Mouse (Mus musculus): ENCODE measurements around the gene Hoxa6. TPM values are rescaled to one million over a fixed set of nuclear protein-coding genes. Genes with fewer than 3 reads are reported as not detected.

The Hoxa6 gene
- polyA plus RNA-seq, 1 experiment = 0.96 TPM

DNA sequence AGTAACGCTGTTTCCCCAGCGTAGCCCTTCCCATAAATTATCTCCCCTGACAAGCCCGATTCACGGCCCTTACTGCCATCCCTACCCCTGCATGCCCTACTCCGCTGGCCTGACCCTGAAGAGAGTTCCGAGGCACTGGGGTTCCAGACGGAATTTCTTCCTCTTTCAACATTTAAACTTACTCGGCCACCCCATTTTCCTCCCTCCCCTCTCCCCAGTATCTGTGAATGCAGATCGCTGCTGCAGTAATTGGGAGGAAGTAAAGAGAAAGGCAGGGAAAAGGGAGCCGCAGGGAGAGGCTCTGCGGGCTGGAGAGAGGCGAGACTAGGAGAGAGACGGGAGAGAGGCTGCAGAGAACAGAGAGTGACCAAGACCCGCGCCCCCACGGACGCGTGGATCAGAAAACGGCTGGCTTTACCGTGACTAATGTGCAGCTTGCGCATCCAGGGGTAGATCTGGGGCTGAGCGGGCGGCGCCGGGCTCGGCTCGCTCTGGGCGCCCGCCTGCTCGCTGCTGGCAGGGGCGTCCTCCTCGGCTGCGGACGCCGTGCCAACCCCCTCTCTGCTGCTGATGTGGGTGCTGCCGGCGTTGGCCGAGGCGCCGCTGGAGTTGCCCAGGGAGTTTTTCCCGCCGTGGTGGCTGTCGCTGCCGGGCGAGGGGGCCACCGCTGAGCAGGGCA, 5.0 kb downstream of the Hoxa6 start:
- H3K27me3 ChIP-seq (ENCODE audit: control insufficient read depth, insufficient read depth, insufficient read length) = no peaks in the 10 kb centered on the region
- H3ac ChIP-seq (ENCODE audit: control insufficient read depth, insufficient read length, low read depth) = no peak overlapping the region
- peaks cover 46% of the 10 kb centered on the region for H3K36me3 ChIP-seq (ENCODE audit: control insufficient read depth, insufficient read depth)
- H3K4me3 ChIP-seq (ENCODE audit: insufficient read depth, poor library complexity, severe bottlenecking) = no peak overlapping the region
- TF ChIP-seq MAX (IDR thresholded peaks at IDR 0.05) (no peak), CTCF (IDR thresholded peaks at IDR 0.05; ENCODE audit: control insufficient read depth, insufficient read depth, insufficient read length) (no peak), FOSL1 (IDR thresholded peaks at IDR 0.05; ENCODE audit: insufficient read depth, low read length, poor library complexity, severe bottlenecking) (no peak), CEBPB (IDR thresholded peaks at IDR 0.05; ENCODE audit: low read depth) (no peak), MYOG (IDR thresholded peaks at IDR 0.05; ENCODE audit: control insufficient read depth, extremely low read depth, insufficient read length) (no peak), MYOD1 (IDR thresholded peaks at IDR 0.05; ENCODE audit: control insufficient read depth, insufficient read length, low read depth) (no peak), USF1 (IDR thresholded peaks at IDR 0.05; ENCODE audit: low read depth) (no peak)
- H3K79me3 ChIP-seq (ENCODE audit: low read depth) = peaks cover 2% of the 10 kb centered on the region
- H3K79me2 ChIP-seq (ENCODE audit: control insufficient read depth, insufficient read depth) = peaks cover 17% of the 10 kb centered on the region

DNA sequence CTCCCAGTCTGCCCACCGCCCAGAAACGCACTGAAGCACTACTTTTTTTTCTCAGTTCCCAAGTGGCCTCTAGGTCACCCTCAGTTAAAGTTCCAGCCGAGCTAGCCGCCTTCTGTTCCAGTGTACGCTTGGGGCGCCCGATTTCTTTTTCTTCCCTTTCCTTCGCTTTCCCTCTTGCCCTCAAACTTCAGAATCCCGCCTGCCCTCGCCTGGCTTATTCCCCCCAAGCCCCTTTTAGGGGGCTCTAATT, 5.5 kb downstream of the Hoxa6 start:
- H3K36me3 ChIP-seq (ENCODE audit: control insufficient read depth, insufficient read depth) = peaks cover 46% of the 10 kb centered on the region
- peaks cover 2% of the 10 kb centered on the region for H3K79me3 ChIP-seq (ENCODE audit: low read depth)
- no peak overlapping the region for H3ac ChIP-seq (ENCODE audit: control insufficient read depth, insufficient read length, low read depth)
- TF ChIP-seq MYOD1 (IDR thresholded peaks at IDR 0.05; ENCODE audit: control insufficient read depth, insufficient read length, low read depth) = no peak
- no peak for TF ChIP-seq MAX (IDR thresholded peaks at IDR 0.05)
- no peak for TF ChIP-seq FOSL1 (IDR thresholded peaks at IDR 0.05; ENCODE audit: insufficient read depth, low read length, poor library complexity, severe bottlenecking)
- TF ChIP-seq USF1 (IDR thresholded peaks at IDR 0.05; ENCODE audit: low read depth) = no peak
- TF ChIP-seq MYOG (IDR thresholded peaks at IDR 0.05; ENCODE audit: control insufficient read depth, extremely low read depth, insufficient read length) = no peak
- TF ChIP-seq CEBPB (IDR thresholded peaks at IDR 0.05; ENCODE audit: low read depth) = no peak
- H3K4me3 ChIP-seq (ENCODE audit: insufficient read depth, poor library complexity, severe bottlenecking) = no peak overlapping the region
- peaks cover 12% of the 10 kb centered on the region for H3K79me2 ChIP-seq (ENCODE audit: control insufficient read depth, insufficient read depth)
- H3K27me3 ChIP-seq (ENCODE audit: control insufficient read depth, insufficient read depth, insufficient read length) = no peaks in the 10 kb centered on the region

DNA sequence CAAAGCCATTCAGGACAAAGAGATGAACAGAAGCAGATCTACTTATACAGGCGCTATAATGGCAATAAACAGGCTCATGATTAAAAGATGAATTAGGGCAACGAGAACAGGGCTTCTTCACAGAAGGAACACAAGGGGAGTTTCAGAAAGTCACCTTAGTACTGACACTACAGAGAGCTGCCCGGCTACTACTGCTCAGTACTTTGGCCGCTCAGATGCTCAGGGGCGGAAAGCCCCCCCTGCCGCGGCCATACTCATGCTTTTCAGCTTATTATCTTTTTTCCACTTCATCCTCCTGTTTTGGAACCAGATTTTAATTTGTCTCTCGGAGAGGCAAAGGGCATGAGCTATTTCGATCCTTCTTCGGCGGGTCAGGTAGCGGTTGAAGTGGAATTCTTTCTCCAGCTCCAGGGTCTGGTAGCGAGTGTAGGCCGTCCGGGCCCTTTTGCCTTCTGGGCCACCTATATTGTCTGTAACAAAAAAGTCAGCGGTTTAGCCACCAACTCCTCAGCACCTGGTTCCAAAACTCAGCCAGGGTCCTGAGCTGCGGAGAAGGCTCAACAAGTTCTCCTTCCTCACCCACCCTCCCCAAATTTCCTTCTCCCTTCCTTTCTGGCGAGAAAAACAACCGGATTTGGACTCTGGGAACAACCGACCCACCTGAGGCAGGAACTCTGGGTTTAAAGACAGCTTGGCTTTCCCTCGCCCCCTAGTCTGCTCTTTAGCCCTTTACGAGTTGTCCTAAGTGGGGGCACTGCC, 6.0 kb downstream of the Hoxa6 start:
- no peaks in the 10 kb centered on the region for H3K27me3 ChIP-seq (ENCODE audit: control insufficient read depth, insufficient read depth, insufficient read length)
- H3K79me2 ChIP-seq (ENCODE audit: control insufficient read depth, insufficient read depth) = peaks cover 7% of the 10 kb centered on the region
- H3K79me3 ChIP-seq (ENCODE audit: low read depth) = no peaks in the 10 kb centered on the region
- peaks cover 46% of the 10 kb centered on the region for H3K36me3 ChIP-seq (ENCODE audit: control insufficient read depth, insufficient read depth)
- H3ac ChIP-seq (ENCODE audit: control insufficient read depth, insufficient read length, low read depth) = no peak overlapping the region
- no peak overlapping the region for H3K4me3 ChIP-seq (ENCODE audit: insufficient read depth, poor library complexity, severe bottlenecking)
- TF ChIP-seq FOSL1 (IDR thresholded peaks at IDR 0.05; ENCODE audit: insufficient read depth, low read length, poor library complexity, severe bottlenecking) = no peak
- no peak for TF ChIP-seq MYOD1 (IDR thresholded peaks at IDR 0.05; ENCODE audit: control insufficient read depth, insufficient read length, low read depth)
- no peak for TF ChIP-seq CTCF (IDR thresholded peaks at IDR 0.05; ENCODE audit: control insufficient read depth, insufficient read depth, insufficient read length)
- no peak for TF ChIP-seq MAX (IDR thresholded peaks at IDR 0.05)
- no peak for TF ChIP-seq CEBPB (IDR thresholded peaks at IDR 0.05; ENCODE audit: low read depth)
- TF ChIP-seq MYOG (IDR thresholded peaks at IDR 0.05; ENCODE audit: control insufficient read depth, extremely low read depth, insufficient read length) = no peak
- no peak for TF ChIP-seq USF1 (IDR thresholded peaks at IDR 0.05; ENCODE audit: low read depth)

- TF ChIP-seq CTCF (IDR thresholded peaks at IDR 0.05; ENCODE audit: control insufficient read depth, insufficient read depth, insufficient read length) (no peak), MYOG (IDR thresholded peaks at IDR 0.05; ENCODE audit: control insufficient read depth, extremely low read depth, insufficient read length) (no peak), USF1 (IDR thresholded peaks at IDR 0.05; ENCODE audit: low read depth) (no peak), MAX (IDR thresholded peaks at IDR 0.05) (no peak), FOSL1 (IDR thresholded peaks at IDR 0.05; ENCODE audit: insufficient read depth, low read length, poor library complexity, severe bottlenecking) (no peak), MYOD1 (IDR thresholded peaks at IDR 0.05; ENCODE audit: control insufficient read depth, insufficient read length, low read depth) (no peak), CEBPB (IDR thresholded peaks at IDR 0.05; ENCODE audit: low read depth) (no peak)
- H3K79me3 ChIP-seq (ENCODE audit: low read depth) = no peaks in the 10 kb centered on the region
- H3K36me3 ChIP-seq (ENCODE audit: control insufficient read depth, insufficient read depth) = peaks cover 34% of the 10 kb centered on the region
- H3ac ChIP-seq (ENCODE audit: control insufficient read depth, insufficient read length, low read depth) = no peak overlapping the region
- no peak overlapping the region for H3K4me3 ChIP-seq (ENCODE audit: insufficient read depth, poor library complexity, severe bottlenecking)
- no peaks in the 10 kb centered on the region for H3K79me2 ChIP-seq (ENCODE audit: control insufficient read depth, insufficient read depth)
- no peaks in the 10 kb centered on the region for H3K27me3 ChIP-seq (ENCODE audit: control insufficient read depth, insufficient read depth, insufficient read length)
These were observed 7.3 kb downstream of the Hoxa6 start for GRCm38 (mm10) chr6:52201269-52201668.

DNA sequence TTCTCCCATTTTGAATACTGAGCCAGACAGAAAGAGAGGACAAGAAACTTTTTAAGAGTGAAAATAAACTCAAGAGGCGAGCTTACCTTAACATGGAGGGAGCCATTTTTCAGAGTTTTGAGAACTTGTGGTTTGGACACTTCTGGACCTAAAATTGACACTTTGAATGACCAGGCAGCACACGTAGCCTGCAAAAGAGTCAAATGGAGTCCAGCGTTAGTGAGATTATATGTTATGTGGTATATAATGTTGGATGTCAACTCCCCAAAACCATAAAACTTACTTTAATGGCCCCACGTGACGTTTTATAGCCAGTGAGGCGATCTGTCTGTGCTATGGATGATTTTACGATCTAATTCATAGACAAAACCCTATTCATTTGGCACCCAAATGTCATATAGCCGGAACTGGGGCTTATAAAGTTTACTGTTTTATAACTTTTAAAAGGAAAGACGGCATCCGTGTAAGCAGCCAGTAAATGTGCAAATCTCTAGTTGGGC, 7.7 kb downstream of the Hoxa6 start:
- Histone ChIP-seq H3ac (ENCODE audit: control insufficient read depth, insufficient read length, low read depth) (no peak overlapping the region), H3K79me2 (ENCODE audit: control insufficient read depth, insufficient read depth) (no peaks in the 10 kb centered on the region), H3K4me3 (ENCODE audit: insufficient read depth, poor library complexity, severe bottlenecking) (no peak overlapping the region), H3K27me3 (ENCODE audit: control insufficient read depth, insufficient read depth, insufficient read length) (no peaks in the 10 kb centered on the region), H3K79me3 (ENCODE audit: low read depth) (no peaks in the 10 kb centered on the region), H3K36me3 (ENCODE audit: control insufficient read depth, insufficient read depth) (peaks cover 29% of the 10 kb centered on the region)
- TF ChIP-seq CEBPB (IDR thresholded peaks at IDR 0.05; ENCODE audit: low read depth) = no peak
- TF ChIP-seq USF1 (IDR thresholded peaks at IDR 0.05; ENCODE audit: low read depth) = no peak
- no peak for TF ChIP-seq MYOG (IDR thresholded peaks at IDR 0.05; ENCODE audit: control insufficient read depth, extremely low read depth, insufficient read length)
- no peak for TF ChIP-seq FOSL1 (IDR thresholded peaks at IDR 0.05; ENCODE audit: insufficient read depth, low read length, poor library complexity, severe bottlenecking)
- no peak for TF ChIP-seq MAX (IDR thresholded peaks at IDR 0.05)
- no peak for TF ChIP-seq CTCF (IDR thresholded peaks at IDR 0.05; ENCODE audit: control insufficient read depth, insufficient read depth, insufficient read length)
- TF ChIP-seq MYOD1 (IDR thresholded peaks at IDR 0.05; ENCODE audit: control insufficient read depth, insufficient read length, low read depth) = no peak
